ENCODE assay signal across 16 mouse cellular contexts in genomic region chr1:39454783-39455175, GRCm38 (mm10). TPM values are rescaled to one million over a fixed set of nuclear protein-coding genes. Genes with fewer than 3 reads are reported as not detected.
DNase-seq lines count a peak whose midpoint lies in the region; ATAC-seq and TF ChIP-seq lines count a peak whose summit lies in the region.
"Had no signal": no experiment of that assay in that cellular context is flagged by ENCODE, and none has a peak within 500 bp of the region (broad histone marks: within the 10 kb centered on the region; RNA-seq: fewer than 3 reads in every experiment).

No protein-coding gene starts in this region.

- 72% methylated on average over 4 of the region's 4 CpGs for WGBS in heart, embryonic 16.5 days
- WGBS in midbrain, embryonic 10.5 days: 80% methylated on average over 4 of the region's 4 CpGs
- 71% methylated on average over 4 of the region's 4 CpGs for WGBS in midbrain, embryonic 16.5 days
- WGBS in small intestine, adult 2 months: 84% methylated on average over 4 of the region's 4 CpGs

- peak overlapping the region; percentile 31; the same call in 1 of the 2 replicates for H3K27ac ChIP-seq in heart, embryonic 16.5 days (ENCODE audit: low read length)
- 0 out of 2 replicates have a peak overlapping the region, but pooled peaks have one; percentile 0 for H3K27ac ChIP-seq in midbrain, embryonic 10.5 days (replicated peaks)
- H3K27ac ChIP-seq in midbrain, embryonic 16.5 days (ENCODE audit: low read length): no peak overlapping the region
- peak overlapping the region; percentile 43; the same call in 1 of the 2 replicates for H3K27ac ChIP-seq in small intestine, adult 2 months (ENCODE audit: insufficient read depth, low read depth, low read length)
- H3K27ac ChIP-seq: forebrain, embryonic 10.5 days; limb, embryonic 12.5 days had no signal

- H3K27me3 ChIP-seq in heart, embryonic 16.5 days (ENCODE audit: control insufficient read depth, insufficient read depth, low read length): no peaks in the 10 kb centered on the region
- H3K27me3 ChIP-seq in midbrain, embryonic 10.5 days (ENCODE audit: low read depth, poor library complexity, severe bottlenecking): no peaks in the 10 kb centered on the region
- H3K27me3 ChIP-seq in midbrain, embryonic 16.5 days (ENCODE audit: control insufficient read depth, insufficient read depth, low read depth, low read length): no peaks in the 10 kb centered on the region
- H3K27me3 ChIP-seq in small intestine, adult 2 months (ENCODE audit: control insufficient read depth, insufficient read depth, low read length): no peaks in the 10 kb centered on the region
- H3K27me3 ChIP-seq: limb, embryonic 12.5 days had no signal

- no peak for TF ChIP-seq POLR2A in small intestine, adult 2 months (IDR thresholded peaks at IDR 0.05; ENCODE audit: low read depth, low read length)

- no peak overlapping the region for H3K4me2 ChIP-seq in heart, embryonic 16.5 days (ENCODE audit: low read depth, low read length)
- no peak overlapping the region for H3K4me2 ChIP-seq in midbrain, embryonic 16.5 days (ENCODE audit: low read length)
- H3K4me2 ChIP-seq: limb, embryonic 12.5 days had no signal

- H3K9me3 ChIP-seq in heart, embryonic 16.5 days (replicated peaks; ENCODE audit: control insufficient read depth, low read length): no peaks in the 10 kb centered on the region
- H3K9me3 ChIP-seq in midbrain, embryonic 10.5 days (replicated peaks): no peaks in the 10 kb centered on the region
- H3K9me3 ChIP-seq in midbrain, embryonic 16.5 days (replicated peaks; ENCODE audit: control insufficient read depth, low read length, poor library complexity, severe bottlenecking): no peaks in the 10 kb centered on the region
- H3K9me3 ChIP-seq: forebrain, embryonic 10.5 days; limb, embryonic 12.5 days had no signal

- peaks cover 46% of the 10 kb centered on the region for H3K4me1 ChIP-seq in heart, embryonic 16.5 days (ENCODE audit: control insufficient read depth, insufficient read depth, low read length)
- peaks cover 11% of the 10 kb centered on the region for H3K4me1 ChIP-seq in midbrain, embryonic 10.5 days
- peaks cover 2% of the 10 kb centered on the region for H3K4me1 ChIP-seq in midbrain, embryonic 16.5 days (ENCODE audit: control insufficient read depth, insufficient read depth, low read length)
- H3K4me1 ChIP-seq in small intestine, adult 2 months (ENCODE audit: control insufficient read depth, insufficient read depth, insufficient read length, low read length): peaks cover 6% of the 10 kb centered on the region; the same call in 1 of the 2 replicates

- no peak overlapping the region for H3K4me3 ChIP-seq in heart, embryonic 16.5 days (ENCODE audit: low read length)
- no peak overlapping the region for H3K4me3 ChIP-seq in midbrain, embryonic 10.5 days
- no peak overlapping the region for H3K4me3 ChIP-seq in midbrain, embryonic 16.5 days (ENCODE audit: low read depth, low read length)
- H3K4me3 ChIP-seq in small intestine, adult 2 months (ENCODE audit: low read depth, low read length): no peak overlapping the region
- H3K4me3 ChIP-seq: forebrain, embryonic 10.5 days; limb, embryonic 12.5 days had no signal

- no peak overlapping the region for H3K9ac ChIP-seq in heart, embryonic 16.5 days (ENCODE audit: low read length)
- no peak overlapping the region for H3K9ac ChIP-seq in midbrain, embryonic 16.5 days (ENCODE audit: low read depth, low read length)
- H3K9ac ChIP-seq: limb, embryonic 12.5 days had no signal

- ATAC-seq in heart, embryonic 16.5 days (replicated peaks; ENCODE audit: extremely low read depth, insufficient read depth, low FRiP score): no peak
- no peak for ATAC-seq in midbrain, embryonic 16.5 days
- ATAC-seq: hindbrain, embryonic 16.5 days had no signal

- peak; percentile 46 for DNase-seq in cerebellum, adult 11 months
- DNase-seq in cerebellum, adult 11-12 months: no peak
- DNase-seq in heart, adult 9 months (ENCODE audit: low spot score in 2 of 2): no peak
- DNase-seq in midbrain, embryonic 10.5 days (ENCODE audit: low spot score): no peak
- no peak for DNase-seq in Muller cell, postnatal 12 days (ENCODE audit: inconsistent ontology term)
- DNase-seq: adrenal gland, adult 8-10 months; heart, postnatal 10 days; kidney, postnatal 14 days; spleen, adult 18-20 months; thymus, postnatal 36 days had no signal

- no peak for TF ChIP-seq CTCF in small intestine, adult 2 months (IDR thresholded peaks at IDR 0.05; ENCODE audit: extremely low read depth, insufficient read length, insufficient replicate concordance, low read depth, low read length)

- H3K36me3 ChIP-seq in heart, embryonic 16.5 days (ENCODE audit: control insufficient read depth, insufficient read depth): no peaks in the 10 kb centered on the region
- no peaks in the 10 kb centered on the region for H3K36me3 ChIP-seq in midbrain, embryonic 10.5 days
- no peaks in the 10 kb centered on the region for H3K36me3 ChIP-seq in midbrain, embryonic 16.5 days (ENCODE audit: control insufficient read depth, insufficient read depth, low read length)
- H3K36me3 ChIP-seq in small intestine, adult 2 months (ENCODE audit: control insufficient read depth, insufficient read depth, low read length): no peaks in the 10 kb centered on the region
- H3K36me3 ChIP-seq: forebrain, embryonic 10.5 days; limb, embryonic 12.5 days had no signal

RNA-seq across cellular contexts. Expression of gene Tbc1d8, which starts 23.8 kb away (rescaled TPM):
- polyA plus RNA-seq in heart, embryonic 16.5 days (2015; fragmentation: Nextera tagmentation; extraction: Ambion mirVana): 10.7 and 11.2 TPM in 2 replicates
- 5.9 TPM in 2 replicates for polyA plus RNA-seq in midbrain, embryonic 10.5 days (2016; fragmentation: Nextera tagmentation; extraction: Ambion mirVana)
- 11.7 and 12.6 TPM in 2 replicates for polyA plus RNA-seq in midbrain, embryonic 16.5 days (2015; fragmentation: Nextera tagmentation; extraction: Ambion mirVana)
- polyA plus RNA-seq in small intestine, adult 2 months (2012; rRNA removed): 6.0 and 13.1 TPM in 2 replicates
